Mouse (Mus musculus) limb, embryonic 14.5 days (tissue): Measurements from ENCODE around the gene 1700001C19Rik. TPM values are rescaled to one million over a fixed set of nuclear protein-coding genes. Genes with fewer than 3 reads are reported as not detected.

ENCODE experiments used
- ATAC-seq: fragments of 200-750 bp; cut with Nextera tagmentation; 2 replicates; pipeline ENCODE4 v1.8.0; 2017; ENCODE audit warnings: low read depth, moderate number of reproducible peaks, moderate TSS enrichment; ENCODE audit not compliant: low FRiP score
- DNase-seq: peaks from one replicate; pipeline ENCODE4 v3.0.0-alpha.2; 2015; ENCODE audit warnings: low spot score
- H3K27ac ChIP-seq: fragments of 300-500 bp; sonication (generic); replicated peaks from 2 replicates; pipeline ENCODE4 v1.5.1; 2014; ENCODE audit warnings: low read depth, mild to moderate bottlenecking, low read length, moderate library complexity, mixed read lengths
- H3K27me3 ChIP-seq: fragments of 300-500 bp; sonication (generic); 2 replicates; pipeline ENCODE4 v1.6.1; 2014; ENCODE audit warnings: low read length, mixed read lengths; ENCODE audit not compliant: control insufficient read depth, insufficient read depth
- H3K36me3 ChIP-seq: fragments of 300-500 bp; sonication (generic); 2 replicates; pipeline ENCODE4 v1.6.1; 2014; ENCODE audit warnings: mild to moderate bottlenecking, low read length, moderate library complexity, mixed read lengths; ENCODE audit not compliant: control insufficient read depth, insufficient read depth
- H3K4me1 ChIP-seq: fragments of 300-500 bp; sonication (generic); 2 replicates; pipeline ENCODE4 v1.6.1; 2014; ENCODE audit warnings: antibody characterized with exemption, low read length, mixed read lengths; ENCODE audit not compliant: control insufficient read depth, insufficient read depth
- H3K4me2 ChIP-seq: fragments of 300-500 bp; sonication (generic); replicated peaks from 2 replicates; pipeline ENCODE4 v1.6.1; 2014; ENCODE audit warnings: low read depth, mild to moderate bottlenecking, low read length, moderate library complexity; ENCODE audit not compliant: severe bottlenecking
- H3K4me3 ChIP-seq: fragments of 300-500 bp; sonication (generic); replicated peaks from 2 replicates; pipeline ENCODE4 v1.5.1; 2014; ENCODE audit warnings: low read length
- H3K9ac ChIP-seq: fragments of 300-500 bp; sonication (generic); 2 replicates; pipeline ENCODE4 v1.6.1; 2014; ENCODE audit warnings: mild to moderate bottlenecking, low read depth, low read length, moderate library complexity; ENCODE audit not compliant: severe bottlenecking
- H3K9me3 ChIP-seq: fragments of 300-500 bp; sonication (generic); 2 replicates; pipeline ENCODE4 v1.6.1; 2016; ENCODE audit warnings: low read length; ENCODE audit not compliant: control insufficient read depth
- POLR2A ChIP-seq: fragments of 200-500 bp; IDR thresholded peaks from 2 replicates; pipeline ENCODE4 v1.8.0; 2012; ENCODE audit warnings: inconsistent platforms, mild to moderate bottlenecking, moderate library complexity, borderline replicate concordance; ENCODE audit not compliant: insufficient read depth, insufficient read length; ENCODE audit errors: extremely low read depth
- WGBS: fragments of 180-500 bp; shearing (Covaris S2); extraction: QIAGEN DNeasy Blood & Tissue Kit; methylation state at CpG from one replicate; pipeline ENCODE4 v1.1.7; 2014; 5-methylcytosine and 5-hydroxymethylcytosine counted together
- polyA plus RNA-seq, 2 experiments: library from polyadenylated mRNA; depleted of rRNA in 1 of 2; stranded (reverse) in 1 of 2; unstranded in 1 of 2; fragments of >200 nt; fragmentation: Nextera tagmentation in 1 of 2; extraction: Ambion mirVana in 1 of 2; gene quantifications; 2 replicates each; pipeline versions ENCODE4 v1.2.1 to v1.2.3; 2012 to 2014

1700001C19Rik gene
- polyA plus RNA-seq (2012; rRNA removed) (0.25 and 0.82 TPM in 2 replicates), polyA plus RNA-seq (2014; fragmentation: Nextera tagmentation; extraction: Ambion mirVana) (0.50 and 0.68 TPM in 2 replicates)

DNA sequence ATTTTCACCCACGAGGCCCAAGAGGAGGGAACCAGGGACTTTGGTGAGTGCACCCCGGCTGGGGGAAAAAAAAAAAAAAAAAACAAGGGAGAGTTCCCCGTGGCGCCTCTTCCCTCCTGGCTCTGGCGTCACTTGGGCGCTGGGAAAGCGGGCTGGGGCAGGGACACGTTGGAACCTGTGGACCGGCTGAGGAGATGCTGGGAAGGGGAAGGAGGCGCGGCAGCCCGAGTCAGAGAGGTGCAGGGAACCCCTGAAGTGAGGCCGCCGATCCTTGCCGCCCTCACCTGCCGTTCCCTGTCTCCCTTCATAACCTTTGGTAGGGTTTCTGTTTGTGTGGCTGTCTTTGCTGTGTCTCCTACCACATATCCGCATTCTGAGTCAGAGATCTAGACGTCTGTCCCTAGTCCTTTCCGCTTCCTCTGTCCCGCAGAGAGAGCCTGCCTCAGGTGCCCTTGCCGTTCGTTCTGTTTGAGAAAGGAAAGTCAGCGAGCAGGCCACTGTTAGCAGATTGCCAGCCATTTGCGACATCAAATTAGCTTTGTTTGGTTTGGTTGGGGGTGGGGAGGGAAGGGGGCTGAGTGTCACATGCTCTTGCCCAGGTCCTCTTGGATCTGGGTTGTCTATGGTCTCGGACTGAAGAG lies at the start of gene 1700001C19Rik:
Gene 1700001C19Rik (minus strand): TSS at position 470 of the 641 bp plus-strand sequence.
- Histone ChIP-seq H3K4me3 (peak within 1 kb of the TSS; percentile 41), H3K27ac (no peak within 1 kb of the TSS), H3K9me3 (no peaks in the 10 kb centered on the region), H3K4me1 (no peaks in the 10 kb centered on the region; the same call in none of the 2 replicates), H3K36me3 (no peaks in the 10 kb centered on the region), H3K27me3 (peaks cover 45% of the 10 kb centered on the region), H3K4me2 (peak within 1 kb of the TSS; percentile 68), H3K9ac (peak within 1 kb of the TSS; percentile 36)
- DNase-seq (no peak), ATAC-seq (no peak)
- 4% methylated on average over 21 of the region's 25 CpGs for WGBS
- TF ChIP-seq POLR2A: no peak

DNA sequence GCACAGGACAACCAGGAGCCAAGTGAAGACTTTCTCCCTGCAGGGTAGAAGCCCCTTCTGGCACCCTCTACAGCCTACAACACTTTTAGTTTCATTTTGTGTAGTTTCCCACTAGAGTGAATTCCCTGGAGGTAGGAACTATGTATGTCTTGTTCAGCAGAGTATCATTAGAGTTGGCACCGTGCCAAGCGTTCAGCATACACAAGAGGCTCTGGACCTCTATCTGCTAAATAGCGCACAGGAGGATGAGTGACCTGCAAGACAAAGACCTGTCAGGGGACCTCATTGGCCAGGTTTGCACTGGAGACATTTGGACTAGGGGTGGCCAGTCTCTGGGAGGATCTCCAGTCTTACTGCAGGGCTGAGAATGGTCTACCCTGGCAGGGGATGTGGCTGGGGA lies 48.6 kb upstream of the 1700001C19Rik start:
- WGBS: 85% methylated on average over 3 of the region's 3 CpGs
- no peak overlapping the region for H3K27ac ChIP-seq

DNA sequence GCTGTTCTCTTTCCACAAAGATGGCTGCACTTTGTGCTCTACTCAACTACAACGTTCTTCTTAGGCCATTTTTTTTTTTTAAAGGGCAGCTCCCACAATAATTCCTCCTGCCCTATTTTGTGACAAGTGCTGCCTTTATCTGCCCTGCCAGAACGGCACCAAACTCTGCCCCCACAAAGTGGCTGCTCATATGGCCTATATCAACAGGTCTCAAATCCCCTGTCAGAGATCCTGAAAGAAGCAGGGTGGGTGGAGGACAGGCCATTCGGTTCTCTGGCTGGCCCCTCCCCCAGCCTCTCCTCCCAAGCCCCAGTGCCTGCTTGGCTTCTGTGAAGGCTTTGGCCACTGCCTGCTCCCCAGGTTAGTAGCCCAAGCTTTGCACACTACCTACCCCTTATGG lies 47.8 kb upstream of the 1700001C19Rik start:
- Histone ChIP-seq H3K4me3 (no peak overlapping the region), H3K9ac (no peak overlapping the region), H3K36me3 (peaks cover 26% of the 10 kb centered on the region), H3K27ac (0 out of 2 replicates have a peak overlapping the region, but pooled peaks have one; percentile 38), H3K4me1 (0 out of 2 replicates have a peak, but pooled peaks cover 9% of the 10 kb centered on the region), H3K9me3 (no peaks in the 10 kb centered on the region), H3K27me3 (no peaks in the 10 kb centered on the region), H3K4me2 (no peak overlapping the region)
- ATAC-seq (no peak), DNase-seq (no peak)
- no peak for TF ChIP-seq POLR2A
- 11% methylated on average over 3 of the region's 3 CpGs for WGBS

More for the DNA sequence above, 48.6 kb upstream of the 1700001C19Rik start:
- H3K4me3 ChIP-seq: no peak overlapping the region
- no peak overlapping the region for H3K9ac ChIP-seq
- 0 out of 2 replicates have a peak, but pooled peaks cover 9% of the 10 kb centered on the region for H3K4me1 ChIP-seq
- DNase-seq: no peak
- H3K9me3 ChIP-seq: no peaks in the 10 kb centered on the region
- no peak for ATAC-seq
- no peak for TF ChIP-seq POLR2A
- peaks cover 34% of the 10 kb centered on the region for H3K36me3 ChIP-seq
- no peak overlapping the region for H3K4me2 ChIP-seq
- H3K27me3 ChIP-seq: no peaks in the 10 kb centered on the region

DNA sequence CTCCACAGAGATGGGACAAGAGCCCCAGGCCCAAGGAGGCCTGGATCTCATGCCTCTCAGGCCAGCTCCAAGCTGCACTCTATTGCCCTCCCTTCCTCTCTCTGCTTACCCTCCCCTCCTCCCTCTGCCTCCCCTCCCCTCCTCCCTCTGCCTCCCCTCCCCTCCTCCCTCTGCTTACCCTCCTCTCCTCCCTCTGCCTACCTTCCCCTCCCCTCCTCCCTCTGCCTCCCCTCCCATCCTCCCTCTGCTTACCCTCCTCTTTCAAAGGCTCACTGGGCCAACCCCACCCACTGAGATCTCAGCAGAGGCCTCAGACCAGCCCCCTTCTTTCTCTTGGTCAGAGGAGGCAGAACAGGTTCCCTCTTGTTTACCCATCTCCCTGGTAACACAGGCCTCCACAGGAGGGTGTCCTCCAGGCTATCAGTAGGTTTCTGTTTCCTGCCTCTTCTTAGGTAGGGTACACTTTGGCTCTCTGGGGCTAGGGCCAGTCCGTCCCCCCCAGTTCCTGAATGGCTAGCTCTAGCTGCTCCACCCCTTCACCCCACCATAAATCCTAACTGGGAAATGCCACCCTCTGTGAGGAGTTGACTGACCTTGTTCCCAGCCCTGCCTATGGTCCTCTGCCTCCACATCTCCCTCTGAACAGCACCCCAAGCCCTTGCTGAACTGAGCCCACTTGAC lies 47.2 kb upstream of the 1700001C19Rik start:
- DNase-seq: no peak

DNA sequence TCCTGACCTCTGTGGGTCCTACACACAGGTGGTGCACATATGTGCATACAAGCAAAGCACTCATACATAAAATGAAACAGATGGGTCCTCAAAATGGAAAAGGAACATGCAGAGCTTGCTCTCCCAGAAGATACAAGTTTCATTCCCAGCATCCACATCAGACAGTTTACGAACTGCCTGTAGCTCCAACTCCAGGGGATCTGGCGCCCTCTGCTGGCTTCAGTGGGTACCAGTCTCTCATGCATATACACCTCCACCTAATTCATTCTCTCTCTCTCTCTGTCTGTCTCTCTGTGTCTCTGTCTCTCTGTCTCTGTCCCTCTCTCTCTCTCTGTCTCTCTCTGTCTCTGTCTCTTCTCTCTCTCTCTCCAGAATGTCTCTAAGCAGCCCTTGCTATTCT lies 45.2 kb upstream of the 1700001C19Rik start:
- H3K4me2 ChIP-seq: no peak overlapping the region
- H3K27me3 ChIP-seq: no peaks in the 10 kb centered on the region
- no peak overlapping the region for H3K27ac ChIP-seq
- no peak for TF ChIP-seq POLR2A
- WGBS: 47% methylated on average over 2 of the region's 2 CpGs
- no peak for DNase-seq
- no peak overlapping the region for H3K4me3 ChIP-seq
- no peaks in the 10 kb centered on the region for H3K9me3 ChIP-seq
- no peak overlapping the region for H3K9ac ChIP-seq
- H3K4me1 ChIP-seq: 0 out of 2 replicates have a peak, but pooled peaks cover 9% of the 10 kb centered on the region
- H3K36me3 ChIP-seq: 0 out of 2 replicates have a peak, but pooled peaks cover 2% of the 10 kb centered on the region
- no peak for ATAC-seq

More for the DNA sequence above, 47.2 kb upstream of the 1700001C19Rik start:
- 0 out of 2 replicates have a peak, but pooled peaks cover 9% of the 10 kb centered on the region for H3K4me1 ChIP-seq
- ATAC-seq: peak; percentile 45; the same call in 1 of the 2 replicates
- peaks cover 20% of the 10 kb centered on the region for H3K36me3 ChIP-seq
- H3K9me3 ChIP-seq: no peaks in the 10 kb centered on the region
- TF ChIP-seq POLR2A: no peak
- H3K4me3 ChIP-seq: no peak overlapping the region
- no peak overlapping the region for H3K9ac ChIP-seq
- H3K4me2 ChIP-seq: no peak overlapping the region
- H3K27me3 ChIP-seq: no peaks in the 10 kb centered on the region
- H3K27ac ChIP-seq: no peak overlapping the region; the same call in 1 of the 2 replicates
- 28% methylated on average over 1 of the region's 1 CpGs for whole genome bisulfite sequencing
